Mouse (Mus musculus): ENCODE data around the gene B430218F22Rik. TPM values are rescaled to one million over a fixed set of nuclear protein-coding genes. Genes with fewer than 3 reads are reported as not detected.

Gene B430218F22Rik
- polyA plus RNA-seq, 1 experiment from 2014 or later: 0.18 TPM

- no peak overlapping the region for H3K4me2 ChIP-seq (ENCODE audit: low read depth, low read length)
- H3K4me1 ChIP-seq (ENCODE audit: control insufficient read depth, low read depth, low read length): no peaks in the 10 kb centered on the region
- H3K36me3 ChIP-seq (ENCODE audit: control insufficient read depth, insufficient read depth): no peaks in the 10 kb centered on the region
- no peak for ATAC-seq (ENCODE audit: low read depth)
- 68% methylated on average over 3 of the region's 3 CpGs for WGBS (ENCODE audit: insufficient replicate concordance)
- H3K9ac ChIP-seq (ENCODE audit: low read depth, low read length): no peak overlapping the region
- H3K27ac ChIP-seq (ENCODE audit: low read length): no peak overlapping the region
- no peaks in the 10 kb centered on the region for H3K27me3 ChIP-seq (ENCODE audit: control insufficient read depth, insufficient read depth, low read depth, low read length)
- no peak overlapping the region for H3K4me3 ChIP-seq (ENCODE audit: low read depth, low read length)
- H3K9me3 ChIP-seq (replicated peaks; ENCODE audit: control insufficient read depth, low read length): no peaks in the 10 kb centered on the region
Measured at GRCm38 (mm10) chr13:118395803-118396202, 9.4 kb downstream of the B430218F22Rik start.

GRCm38 (mm10) chr13:118400340-118400739 is 13.9 kb downstream of the B430218F22Rik start:
- no peak overlapping the region for H3K4me2 ChIP-seq (ENCODE audit: low read depth, low read length)
- H3K4me3 ChIP-seq (ENCODE audit: low read depth, low read length): no peak overlapping the region
- H3K9me3 ChIP-seq (replicated peaks; ENCODE audit: control insufficient read depth, low read length): no peaks in the 10 kb centered on the region
- H3K27ac ChIP-seq (ENCODE audit: low read length): no peak overlapping the region
- no peak for ATAC-seq (ENCODE audit: low read depth)
- no peaks in the 10 kb centered on the region for H3K36me3 ChIP-seq (ENCODE audit: control insufficient read depth, insufficient read depth)
- H3K27me3 ChIP-seq (ENCODE audit: control insufficient read depth, insufficient read depth, low read depth, low read length): no peaks in the 10 kb centered on the region
- no peaks in the 10 kb centered on the region for H3K4me1 ChIP-seq (ENCODE audit: control insufficient read depth, low read depth, low read length)
- WGBS (ENCODE audit: insufficient replicate concordance): 57% methylated on average over 6 of the region's 6 CpGs
- H3K9ac ChIP-seq (ENCODE audit: low read depth, low read length): no peak overlapping the region

GRCm38 (mm10) chr13:118403544-118403943 is 17.1 kb downstream of the B430218F22Rik start:
- Histone ChIP-seq H3K4me2 (ENCODE audit: low read depth, low read length) (no peak overlapping the region), H3K4me3 (ENCODE audit: low read depth, low read length) (no peak overlapping the region), H3K27ac (ENCODE audit: low read length) (no peak overlapping the region), H3K36me3 (ENCODE audit: control insufficient read depth, insufficient read depth) (no peaks in the 10 kb centered on the region), H3K9ac (ENCODE audit: low read depth, low read length) (no peak overlapping the region), H3K9me3 (replicated peaks; ENCODE audit: control insufficient read depth, low read length) (no peaks in the 10 kb centered on the region), H3K4me1 (ENCODE audit: control insufficient read depth, low read depth, low read length) (no peaks in the 10 kb centered on the region), H3K27me3 (ENCODE audit: control insufficient read depth, insufficient read depth, low read depth, low read length) (no peaks in the 10 kb centered on the region)
- no peak for ATAC-seq (ENCODE audit: low read depth)

GRCm38 (mm10) chr13:118411297-118411992 is 25.0 kb downstream of the B430218F22Rik start:
- H3K4me2 ChIP-seq (ENCODE audit: low read depth, low read length): no peak overlapping the region
- no peaks in the 10 kb centered on the region for H3K36me3 ChIP-seq (ENCODE audit: control insufficient read depth, insufficient read depth)
- no peaks in the 10 kb centered on the region for H3K27me3 ChIP-seq (ENCODE audit: control insufficient read depth, insufficient read depth, low read depth, low read length)
- H3K27ac ChIP-seq (ENCODE audit: low read length): no peak overlapping the region
- no peak for ATAC-seq (ENCODE audit: low read depth)
- H3K4me1 ChIP-seq (ENCODE audit: control insufficient read depth, low read depth, low read length): no peaks in the 10 kb centered on the region
- no peak overlapping the region for H3K4me3 ChIP-seq (ENCODE audit: low read depth, low read length)
- H3K9ac ChIP-seq (ENCODE audit: low read depth, low read length): no peak overlapping the region
- WGBS (ENCODE audit: insufficient replicate concordance): 58% methylated on average over 6 of the region's 6 CpGs
- H3K9me3 ChIP-seq (replicated peaks; ENCODE audit: control insufficient read depth, low read length): no peaks in the 10 kb centered on the region

- Histone ChIP-seq H3K9ac (ENCODE audit: low read depth, low read length) (no peak overlapping the region), H3K27me3 (ENCODE audit: control insufficient read depth, insufficient read depth, low read depth, low read length) (no peaks in the 10 kb centered on the region), H3K4me2 (ENCODE audit: low read depth, low read length) (no peak overlapping the region), H3K36me3 (ENCODE audit: control insufficient read depth, insufficient read depth) (no peaks in the 10 kb centered on the region), H3K27ac (ENCODE audit: low read length) (no peak overlapping the region), H3K4me1 (ENCODE audit: control insufficient read depth, low read depth, low read length) (no peaks in the 10 kb centered on the region), H3K9me3 (replicated peaks; ENCODE audit: control insufficient read depth, low read length) (no peaks in the 10 kb centered on the region), H3K4me3 (ENCODE audit: low read depth, low read length) (no peak overlapping the region)
- WGBS (ENCODE audit: insufficient replicate concordance): 57% methylated on average over 4 of the region's 4 CpGs
- no peak for ATAC-seq (ENCODE audit: low read depth)
Measured at GRCm38 (mm10) chr13:118418163-118418562, 31.7 kb downstream of the B430218F22Rik start.

GRCm38 (mm10) chr13:118420408-118420807 is 34.0 kb downstream of the B430218F22Rik start:
- WGBS (ENCODE audit: insufficient replicate concordance): 11% methylated on average over 1 of the region's 1 CpGs
- no peak overlapping the region for H3K4me3 ChIP-seq (ENCODE audit: low read depth, low read length)

GRCm38 (mm10) chr13:118420847-118421246 is 34.4 kb downstream of the B430218F22Rik start:
- Histone ChIP-seq H3K9ac (ENCODE audit: low read depth, low read length) (no peak overlapping the region), H3K36me3 (ENCODE audit: control insufficient read depth, insufficient read depth) (no peaks in the 10 kb centered on the region), H3K4me1 (ENCODE audit: control insufficient read depth, low read depth, low read length) (no peaks in the 10 kb centered on the region), H3K4me2 (ENCODE audit: low read depth, low read length) (no peak overlapping the region), H3K27me3 (ENCODE audit: control insufficient read depth, insufficient read depth, low read depth, low read length) (no peaks in the 10 kb centered on the region), H3K4me3 (ENCODE audit: low read depth, low read length) (no peak overlapping the region), H3K27ac (ENCODE audit: low read length) (no peak overlapping the region), H3K9me3 (replicated peaks; ENCODE audit: control insufficient read depth, low read length) (no peaks in the 10 kb centered on the region)
- no peak for ATAC-seq (ENCODE audit: low read depth)
- 13% methylated on average over 1 of the region's 1 CpGs for WGBS (ENCODE audit: insufficient replicate concordance)

More at GRCm38 (mm10) chr13:118420408-118420807, 34.0 kb downstream of the B430218F22Rik start:
- no peak for ATAC-seq (ENCODE audit: low read depth)
- Histone ChIP-seq H3K27ac (ENCODE audit: low read length) (no peak overlapping the region), H3K4me1 (ENCODE audit: control insufficient read depth, low read depth, low read length) (no peaks in the 10 kb centered on the region), H3K9ac (ENCODE audit: low read depth, low read length) (no peak overlapping the region), H3K36me3 (ENCODE audit: control insufficient read depth, insufficient read depth) (no peaks in the 10 kb centered on the region), H3K4me2 (ENCODE audit: low read depth, low read length) (no peak overlapping the region), H3K27me3 (ENCODE audit: control insufficient read depth, insufficient read depth, low read depth, low read length) (no peaks in the 10 kb centered on the region), H3K9me3 (replicated peaks; ENCODE audit: control insufficient read depth, low read length) (no peaks in the 10 kb centered on the region)

Other genes starting within 250 kb of the B430218F22Rik start
- 12.4 and 13.3 TPM in 2 replicates for gene Mrps30, start 622 bp downstream of the B430218F22Rik start, polyA plus RNA-seq (2015; fragmentation: Nextera tagmentation; extraction: Ambion mirVana)

All from liver, embryonic 16.5 days (tissue).